Mouse (Mus musculus) kidney, adult 2 months (tissue): ENCODE results near the gene Duox2. TPM values are rescaled to one million over a fixed set of nuclear protein-coding genes. Genes with fewer than 3 reads are reported as not detected.
"Not testable (repeated sequence)": the region's sequence is repeated elsewhere in the genome, so short reads cannot be mapped to it uniquely, and the experiment has no call there.

Experiments
- DNase-seq: peaks from one replicate; pipeline ENCODE4 v3.0.0; 2021
- H3K27ac ChIP-seq: fragments of 200-500 bp; 2 replicates; pipeline ENCODE4 v1.5.1; 2012; ENCODE audit warnings: low read depth, low read length, control low read depth, inconsistent platforms; ENCODE audit not compliant: insufficient read depth
- H3K27me3 ChIP-seq: fragments of 200-500 bp; replicated peaks from 2 replicates; pipeline ENCODE4 v1.6.1; 2012; ENCODE audit warnings: mild to moderate bottlenecking, moderate library complexity, low read length, inconsistent platforms; ENCODE audit not compliant: control insufficient read depth, insufficient read depth
- H3K36me3 ChIP-seq: fragments of 200-500 bp; 2 replicates; pipeline ENCODE4 v1.6.1; 2012; ENCODE audit warnings: mild to moderate bottlenecking, moderate library complexity, low read length, inconsistent platforms; ENCODE audit not compliant: control insufficient read depth, insufficient read depth
- H3K4me1 ChIP-seq: fragments of 200-500 bp; 2 replicates; pipeline ENCODE4 v1.6.1; 2011; ENCODE audit warnings: low read length; ENCODE audit not compliant: control insufficient read depth, insufficient read depth
- H3K4me3 ChIP-seq: fragments of 200-500 bp; 2 replicates; pipeline ENCODE4 v1.5.1; 2011; ENCODE audit warnings: mild to moderate bottlenecking, low read depth, low read length, control low read depth; ENCODE audit not compliant: insufficient read depth
- CTCF ChIP-seq: fragments of 200-500 bp; conservative IDR thresholded peaks from 2 replicates; pipeline ENCODE4 v1.5.1; 2011; ENCODE audit warnings: low read depth, mild to moderate bottlenecking, control low read depth, low read length, moderate library complexity, mixed read lengths; ENCODE audit not compliant: insufficient read depth, insufficient read length
- POLR2A ChIP-seq: fragments of 200-500 bp; IDR thresholded peaks from one replicate; pipeline ENCODE4 v1.6.1; 2011; ENCODE audit warnings: low read depth, low read length, control low read depth
- WGBS: fragments of 180-500 bp; shearing (Covaris S2); methylation state at CpG from one replicate; pipeline ENCODE4 v1.1.7; 2018; 5-methylcytosine and 5-hydroxymethylcytosine counted together
- polyA plus RNA-seq: library from polyadenylated mRNA; depleted of rRNA; stranded (reverse); fragments of >200 nt; gene quantifications from 2 replicates; pipeline ENCODE4 v1.2.3, GENCODE M21; 2012; rRNA removed

Gene Duox2
- 0.05 and 0.17 TPM in 2 replicates for polyA plus RNA-seq

GRCm38 (mm10) chr2:122298096-122298499, at the start of gene Duox2:
Gene Duox2, minus strand, starts transcription at chr2:122298449.
- no peak within 1 kb of the TSS for H3K27ac ChIP-seq
- no peaks in the 10 kb centered on the region for H3K36me3 ChIP-seq
- TF ChIP-seq CTCF (no peak), POLR2A (no peak)
- H3K4me3 ChIP-seq, result peak within 1 kb of the TSS; percentile 23; the same call in 1 of the 2 replicates
- 4% methylated on average over 13 of the region's 13 CpGs for WGBS
- H3K4me1 ChIP-seq, result peaks cover 9% of the 10 kb centered on the region
- peaks cover 12% of the 10 kb centered on the region for H3K27me3 ChIP-seq
- DNase-seq, result no peak

GRCm38 (mm10) chr2:122347257-122347656, 49.0 kb upstream of the Duox2 start:
- TF ChIP-seq CTCF, result no peak
- TF ChIP-seq POLR2A, result no peak
- no peaks in the 10 kb centered on the region for H3K27me3 ChIP-seq
- H3K27ac ChIP-seq, result no peak overlapping the region
- H3K36me3 ChIP-seq, result no peaks in the 10 kb centered on the region
- 94% methylated on average over 3 of the region's 3 CpGs for WGBS
- H3K4me1 ChIP-seq, result peaks cover 11% of the 10 kb centered on the region
- no peak for DNase-seq
- no peak overlapping the region for H3K4me3 ChIP-seq

- DNase-seq, H3K27ac ChIP-seq, H3K4me3 ChIP-seq, H3K27me3 ChIP-seq, H3K36me3 ChIP-seq: not testable (repeated sequence)
- WGBS, result 90% methylated on average over 6 of the region's 6 CpGs
- H3K4me1 ChIP-seq, result peaks cover 11% of the 10 kb centered on the region
These were observed 47.9 kb upstream of the Duox2 start for GRCm38 (mm10) chr2:122346164-122346563.

GRCm38 (mm10) chr2:122345106-122345893, 47.1 kb upstream of the Duox2 start:
- Histone ChIP-seq H3K36me3 (no peaks in the 10 kb centered on the region), H3K27me3 (no peaks in the 10 kb centered on the region), H3K4me3 (no peak overlapping the region), H3K4me1 (peaks cover 11% of the 10 kb centered on the region), H3K27ac (no peak overlapping the region)
- no peak for DNase-seq
- no peak for TF ChIP-seq POLR2A
- TF ChIP-seq CTCF, result no peak
- 78% methylated on average over 6 of the region's 6 CpGs for WGBS

GRCm38 (mm10) chr2:122337291-122337690, 39.0 kb upstream of the Duox2 start:
- Histone ChIP-seq H3K27me3 (no peaks in the 10 kb centered on the region), H3K36me3 (no peaks in the 10 kb centered on the region), H3K4me3 (no peak overlapping the region)

GRCm38 (mm10) chr2:122334170-122334569, 35.9 kb upstream of the Duox2 start:
- no peak overlapping the region for H3K27ac ChIP-seq
- no peak for DNase-seq
- no peaks in the 10 kb centered on the region for H3K4me1 ChIP-seq
- no peaks in the 10 kb centered on the region for H3K27me3 ChIP-seq
- 60% methylated on average over 3 of the region's 3 CpGs for WGBS
- H3K36me3 ChIP-seq, result no peaks in the 10 kb centered on the region
- no peak overlapping the region for H3K4me3 ChIP-seq
- no peak for TF ChIP-seq CTCF
- no peak for TF ChIP-seq POLR2A

More at GRCm38 (mm10) chr2:122337291-122337690, 39.0 kb upstream of the Duox2 start:
- TF ChIP-seq POLR2A (no peak), CTCF (no peak)
- 67% methylated on average over 21 of the region's 21 CpGs for WGBS
- DNase-seq, result no peak
- no peak overlapping the region for H3K27ac ChIP-seq
- no peaks in the 10 kb centered on the region for H3K4me1 ChIP-seq

GRCm38 (mm10) chr2:122332222-122332621, 34.0 kb upstream of the Duox2 start:
- 90% methylated on average over 3 of the region's 3 CpGs for WGBS
- TF ChIP-seq CTCF, result no peak
- H3K36me3 ChIP-seq, result no peaks in the 10 kb centered on the region
- H3K4me3 ChIP-seq, result no peak overlapping the region
- no peak for DNase-seq
- H3K4me1 ChIP-seq, result no peaks in the 10 kb centered on the region
- H3K27me3 ChIP-seq, result no peaks in the 10 kb centered on the region
- no peak overlapping the region for H3K27ac ChIP-seq

- H3K4me1 ChIP-seq, H3K4me3 ChIP-seq, DNase-seq, H3K36me3 ChIP-seq, H3K27me3 ChIP-seq, H3K27ac ChIP-seq: not testable (repeated sequence)
- 87% methylated on average over 6 of the region's 6 CpGs for WGBS
These were observed 32.1 kb upstream of the Duox2 start for GRCm38 (mm10) chr2:122330317-122330716.
